Comparison of ENCODE assay signal across 11 mouse cellular contexts in the genomic region with DNA sequence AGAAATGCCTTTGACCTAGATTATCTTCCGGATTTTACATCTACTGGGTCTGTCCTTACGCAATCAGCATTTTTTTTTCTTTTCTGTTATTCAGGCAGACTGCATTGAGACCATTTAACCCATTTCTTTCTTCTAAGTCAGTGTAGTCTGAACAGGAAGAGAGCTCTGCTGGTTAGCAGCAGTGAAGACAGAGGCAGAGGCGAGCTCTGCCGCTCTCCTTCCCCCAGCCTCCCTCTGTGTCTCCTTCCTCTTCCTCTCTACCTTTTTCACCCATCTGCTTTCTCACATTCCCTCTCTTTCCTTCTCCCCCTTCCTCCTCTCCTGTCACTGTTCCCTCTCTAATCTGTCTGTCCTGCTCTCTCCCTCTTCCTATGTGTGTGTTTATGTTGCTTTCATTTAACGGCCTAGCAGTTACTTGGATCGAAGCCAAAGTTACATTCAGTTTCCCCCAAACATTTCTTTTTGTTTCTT.
A peak's percentile ranks its signal among the peaks of the same experiment; 100 is the strongest.
DNase-seq lines count a peak whose midpoint lies in the region; ATAC-seq and TF ChIP-seq lines count a peak whose summit lies in the region.
"Had no signal": no experiment of that assay in that cellular context is flagged by ENCODE, and none has a peak within 500 bp of the region (broad histone marks: within the 10 kb centered on the region; RNA-seq: fewer than 3 reads in every experiment).

No protein-coding gene starts in this region.

- H3K9ac ChIP-seq in hindbrain, embryonic 13.5 days, result 0 out of 2 replicates have a peak overlapping the region, but pooled peaks have one; percentile 24
- no peak overlapping the region for H3K9ac ChIP-seq in midbrain, postnatal 0 days (replicated peaks; ENCODE audit: low read length, poor library complexity, severe bottlenecking)
- no peak overlapping the region for H3K9ac ChIP-seq in intestine, embryonic 14.5 days (ENCODE audit: low read length)
- H3K9ac ChIP-seq: midbrain, embryonic 12.5 days had no signal

- no peak for TF ChIP-seq CTCF in midbrain, postnatal 0 days (IDR thresholded peaks at IDR 0.05)

- DNase-seq in hindbrain, embryonic 10.5 days (ENCODE audit: low spot score), result no peak
- DNase-seq in midbrain, postnatal 0 days (ENCODE audit: low spot score), result no peak
- DNase-seq in midbrain, embryonic 10.5 days (ENCODE audit: low spot score), result no peak
- no peak for DNase-seq in intestine, embryonic 14.5 days (ENCODE audit: low spot score)
- peak; percentile 21 to 35 for DNase-seq in thymus, postnatal 36 days
- no peak for DNase-seq in left cerebral cortex, adult 9 months (ENCODE audit: low spot score in 2 of 2)
- no peak for DNase-seq in spleen, adult 18-20 months
- DNase-seq: cerebellum, postnatal 25 days had no signal

- no peak overlapping the region for H3K27ac ChIP-seq in hindbrain, embryonic 13.5 days
- H3K27ac ChIP-seq in hindbrain, embryonic 10.5 days, result no peak overlapping the region
- H3K27ac ChIP-seq in midbrain, postnatal 0 days (ENCODE audit: low read depth, low read length), result peak overlapping the region; percentile 43; the same call in 1 of the 2 replicates
- H3K27ac ChIP-seq in midbrain, embryonic 10.5 days (replicated peaks), result no peak overlapping the region
- peak overlapping the region; percentile 35; the same call in 1 of the 2 replicates for H3K27ac ChIP-seq in intestine, embryonic 14.5 days (ENCODE audit: low read depth)
- H3K27ac ChIP-seq: midbrain, embryonic 12.5 days had no signal

- no peak for ATAC-seq in hindbrain, embryonic 13.5 days (ENCODE audit: low FRiP score)
- no peak for ATAC-seq in midbrain, postnatal 0 days (ENCODE audit: low FRiP score)
- ATAC-seq in intestine, embryonic 14.5 days (replicated peaks; ENCODE audit: low FRiP score, low TSS enrichment, low read depth), result no peak
- ATAC-seq: Patski had no signal

- no peaks in the 10 kb centered on the region for H3K9me3 ChIP-seq in hindbrain, embryonic 13.5 days
- no peaks in the 10 kb centered on the region for H3K9me3 ChIP-seq in hindbrain, embryonic 10.5 days
- no peaks in the 10 kb centered on the region for H3K9me3 ChIP-seq in midbrain, postnatal 0 days (ENCODE audit: low read length)
- H3K9me3 ChIP-seq in midbrain, embryonic 10.5 days (replicated peaks), result no peaks in the 10 kb centered on the region
- no peaks in the 10 kb centered on the region for H3K9me3 ChIP-seq in intestine, embryonic 14.5 days (ENCODE audit: control insufficient read depth, low read length)
- H3K9me3 ChIP-seq: midbrain, embryonic 12.5 days had no signal

- 0 out of 2 replicates have a peak, but pooled peaks cover 3% of the 10 kb centered on the region for H3K4me1 ChIP-seq in hindbrain, embryonic 13.5 days (replicated peaks)
- no peaks in the 10 kb centered on the region for H3K4me1 ChIP-seq in hindbrain, embryonic 10.5 days (replicated peaks)
- H3K4me1 ChIP-seq in midbrain, postnatal 0 days (ENCODE audit: insufficient read depth, low read length), result no peaks in the 10 kb centered on the region
- no peaks in the 10 kb centered on the region for H3K4me1 ChIP-seq in midbrain, embryonic 10.5 days
- H3K4me1 ChIP-seq in intestine, embryonic 14.5 days (replicated peaks; ENCODE audit: control insufficient read depth, insufficient read depth, low read length), result peaks cover 11% of the 10 kb centered on the region; the same call in 1 of the 2 replicates

- no peaks in the 10 kb centered on the region for H3K27me3 ChIP-seq in hindbrain, embryonic 13.5 days
- H3K27me3 ChIP-seq in hindbrain, embryonic 10.5 days (ENCODE audit: insufficient read depth, poor library complexity, severe bottlenecking), result no peaks in the 10 kb centered on the region
- H3K27me3 ChIP-seq in midbrain, postnatal 0 days (ENCODE audit: insufficient read depth, low read length), result no peaks in the 10 kb centered on the region
- H3K27me3 ChIP-seq in midbrain, embryonic 10.5 days (ENCODE audit: low read depth, poor library complexity, severe bottlenecking), result no peaks in the 10 kb centered on the region
- no peaks in the 10 kb centered on the region for H3K27me3 ChIP-seq in intestine, embryonic 14.5 days (replicated peaks; ENCODE audit: control insufficient read depth, insufficient read depth, low read length)
- H3K27me3 ChIP-seq: midbrain, embryonic 12.5 days; Patski had no signal

- H3K4me2 ChIP-seq in hindbrain, embryonic 13.5 days, result no peak overlapping the region
- no peak overlapping the region for H3K4me2 ChIP-seq in midbrain, postnatal 0 days (ENCODE audit: low read depth, low read length, poor library complexity, severe bottlenecking)
- peak overlapping the region; percentile 18; the same call in 1 of the 2 replicates for H3K4me2 ChIP-seq in intestine, embryonic 14.5 days (ENCODE audit: low read length)
- H3K4me2 ChIP-seq: midbrain, embryonic 12.5 days had no signal

- H3K36me3 ChIP-seq in hindbrain, embryonic 13.5 days, result no peaks in the 10 kb centered on the region
- no peaks in the 10 kb centered on the region for H3K36me3 ChIP-seq in hindbrain, embryonic 10.5 days
- no peaks in the 10 kb centered on the region for H3K36me3 ChIP-seq in midbrain, postnatal 0 days (ENCODE audit: insufficient read depth, low read length)
- H3K36me3 ChIP-seq in midbrain, embryonic 10.5 days, result no peaks in the 10 kb centered on the region
- H3K36me3 ChIP-seq in intestine, embryonic 14.5 days (ENCODE audit: control insufficient read depth, insufficient read depth, low read length), result no peaks in the 10 kb centered on the region
- H3K36me3 ChIP-seq: midbrain, embryonic 12.5 days had no signal

- 68% methylated on average over 6 of the region's 6 CpGs for WGBS in hindbrain, embryonic 13.5 days
- WGBS in hindbrain, embryonic 10.5 days, result 77% methylated on average over 6 of the region's 6 CpGs
- WGBS in midbrain, postnatal 0 days, result 44% methylated on average over 6 of the region's 6 CpGs
- 88% methylated on average over 6 of the region's 6 CpGs for WGBS in midbrain, embryonic 10.5 days
- 28% methylated on average over 6 of the region's 6 CpGs for WGBS in intestine, embryonic 14.5 days

- no peak overlapping the region for H3K4me3 ChIP-seq in hindbrain, embryonic 13.5 days
- H3K4me3 ChIP-seq in hindbrain, embryonic 10.5 days, result no peak overlapping the region
- no peak overlapping the region for H3K4me3 ChIP-seq in midbrain, postnatal 0 days (ENCODE audit: low read depth, low read length)
- H3K4me3 ChIP-seq in midbrain, embryonic 10.5 days, result no peak overlapping the region
- H3K4me3 ChIP-seq in intestine, embryonic 14.5 days (ENCODE audit: low read depth, low read length), result no peak overlapping the region
- H3K4me3 ChIP-seq: midbrain, embryonic 12.5 days had no signal

Comparison
In these comparisons a context has a peak if more than half of its experiments do, and no peak if none do; other contexts are left out.
1. H3K27ac ChIP-seq: peak in midbrain, postnatal 0 days (single experiment) and intestine, embryonic 14.5 days (single experiment); none in hindbrain, embryonic 13.5 days (single experiment), hindbrain, embryonic 10.5 days (single experiment) and midbrain, embryonic 10.5 days (single experiment).
2. DNase-seq: peak in thymus, postnatal 36 days (2 of 2); none in hindbrain, embryonic 10.5 days (single experiment), midbrain, postnatal 0 days (single experiment), midbrain, embryonic 10.5 days (single experiment), intestine, embryonic 14.5 days (single experiment), left cerebral cortex, adult 9 months (0 of 2) and spleen, adult 18-20 months (0 of 2).